Mouse (Mus musculus): ENCODE results near the gene Gsap. TPM values are rescaled to one million over a fixed set of nuclear protein-coding genes. Genes with fewer than 3 reads are reported as not detected.
"Not testable (repeated sequence)": the region's sequence is repeated elsewhere in the genome, so short reads cannot be mapped to it uniquely, and the experiment has no call there.

The Gsap gene
- 1.7 and 1.8 TPM in 2 replicates for polyA plus RNA-seq (2014; fragmentation: Nextera tagmentation; extraction: Ambion mirVana)

- peak within 1 kb of the TSS; percentile 43 for H3K4me3 ChIP-seq (ENCODE audit: low read depth, low read length)
- H3K36me3 ChIP-seq (replicated peaks; ENCODE audit: control insufficient read depth, insufficient read depth, low read depth, low read length), result no peaks in the 10 kb centered on the region
- peak; percentile 86 for ATAC-seq (replicated peaks; ENCODE audit: insufficient number of reproducible peaks, low FRiP score, low TSS enrichment, low read depth)
- H3K4me1 ChIP-seq (ENCODE audit: control insufficient read depth, insufficient read depth, low read length), result no peaks in the 10 kb centered on the region
- H3K4me2 ChIP-seq (ENCODE audit: low read depth, low read length), result peak within 1 kb of the TSS; percentile 90
- no peaks in the 10 kb centered on the region for H3K9me3 ChIP-seq (replicated peaks; ENCODE audit: control insufficient read depth, low read length)
- DNase-seq (ENCODE audit: low spot score), result peak; percentile 55
- no peak within 1 kb of the TSS for H3K27ac ChIP-seq (replicated peaks; ENCODE audit: low read depth, low read length)
- H3K27me3 ChIP-seq (ENCODE audit: control insufficient read depth, insufficient read depth, low read length), result no peaks in the 10 kb centered on the region
- peak within 1 kb of the TSS; percentile 56 for H3K9ac ChIP-seq (replicated peaks; ENCODE audit: low read length)
- 5% methylated on average over 43 of the region's 43 CpGs for WGBS
Observed at GRCm38 (mm10) chr5:21185764-21186685, at the start of gene Gsap. Gene Gsap, plus strand, starts transcription at chr5:21186255.

GRCm38 (mm10) chr5:21136575-21136974 lies 49.5 kb upstream of the Gsap start:
- no peak for ATAC-seq (replicated peaks; ENCODE audit: insufficient number of reproducible peaks, low FRiP score, low TSS enrichment, low read depth)
- H3K4me1 ChIP-seq (ENCODE audit: control insufficient read depth, insufficient read depth, low read length), result no peaks in the 10 kb centered on the region
- 58% methylated on average over 5 of the region's 5 CpGs for WGBS
- no peaks in the 10 kb centered on the region for H3K36me3 ChIP-seq (replicated peaks; ENCODE audit: control insufficient read depth, insufficient read depth, low read depth, low read length)
- H3K4me3 ChIP-seq (ENCODE audit: low read depth, low read length), result no peak overlapping the region
- no peak overlapping the region for H3K4me2 ChIP-seq (ENCODE audit: low read depth, low read length)
- no peaks in the 10 kb centered on the region for H3K9me3 ChIP-seq (replicated peaks; ENCODE audit: control insufficient read depth, low read length)
- H3K27me3 ChIP-seq (ENCODE audit: control insufficient read depth, insufficient read depth, low read length), result no peaks in the 10 kb centered on the region
- H3K9ac ChIP-seq (replicated peaks; ENCODE audit: low read length), result no peak overlapping the region
- no peak overlapping the region for H3K27ac ChIP-seq (replicated peaks; ENCODE audit: low read depth, low read length)
- DNase-seq (ENCODE audit: low spot score), result peak; percentile 26

GRCm38 (mm10) chr5:21139505-21139904 lies 46.5 kb upstream of the Gsap start:
- Histone ChIP-seq H3K4me3 (ENCODE audit: low read depth, low read length) (no peak overlapping the region), H3K9me3 (replicated peaks; ENCODE audit: control insufficient read depth, low read length) (no peaks in the 10 kb centered on the region), H3K27me3 (ENCODE audit: control insufficient read depth, insufficient read depth, low read length) (no peaks in the 10 kb centered on the region), H3K4me2 (ENCODE audit: low read depth, low read length) (no peak overlapping the region), H3K4me1 (ENCODE audit: control insufficient read depth, insufficient read depth, low read length) (no peaks in the 10 kb centered on the region), H3K36me3 (replicated peaks; ENCODE audit: control insufficient read depth, insufficient read depth, low read depth, low read length) (no peaks in the 10 kb centered on the region), H3K27ac (replicated peaks; ENCODE audit: low read depth, low read length) (no peak overlapping the region), H3K9ac (replicated peaks; ENCODE audit: low read length) (no peak overlapping the region)
- no peak for DNase-seq (ENCODE audit: low spot score)
- 70% methylated on average over 9 of the region's 9 CpGs for WGBS
- ATAC-seq (replicated peaks; ENCODE audit: insufficient number of reproducible peaks, low FRiP score, low TSS enrichment, low read depth), result no peak

GRCm38 (mm10) chr5:21141133-21141551 lies 44.9 kb upstream of the Gsap start:
- not testable (repeated sequence) for H3K4me3 ChIP-seq (ENCODE audit: low read depth, low read length); ATAC-seq (replicated peaks; ENCODE audit: insufficient number of reproducible peaks, low FRiP score, low TSS enrichment, low read depth); H3K27me3 ChIP-seq (ENCODE audit: control insufficient read depth, insufficient read depth, low read length); DNase-seq (ENCODE audit: low spot score); H3K4me2 ChIP-seq (ENCODE audit: low read depth, low read length); H3K9ac ChIP-seq (replicated peaks; ENCODE audit: low read length); H3K4me1 ChIP-seq (ENCODE audit: control insufficient read depth, insufficient read depth, low read length); H3K36me3 ChIP-seq (replicated peaks; ENCODE audit: control insufficient read depth, insufficient read depth, low read depth, low read length); H3K9me3 ChIP-seq (replicated peaks; ENCODE audit: control insufficient read depth, low read length); H3K27ac ChIP-seq (replicated peaks; ENCODE audit: low read depth, low read length)
- WGBS, result 65% methylated on average over 7 of the region's 7 CpGs

GRCm38 (mm10) chr5:21141626-21142025 lies 44.4 kb upstream of the Gsap start:
- H3K27ac ChIP-seq (replicated peaks; ENCODE audit: low read depth, low read length), result no peak overlapping the region
- H3K4me1 ChIP-seq (ENCODE audit: control insufficient read depth, insufficient read depth, low read length), result no peaks in the 10 kb centered on the region
- no peaks in the 10 kb centered on the region for H3K27me3 ChIP-seq (ENCODE audit: control insufficient read depth, insufficient read depth, low read length)
- no peaks in the 10 kb centered on the region for H3K36me3 ChIP-seq (replicated peaks; ENCODE audit: control insufficient read depth, insufficient read depth, low read depth, low read length)
- WGBS, result 50% methylated on average over 5 of the region's 5 CpGs
- no peak overlapping the region for H3K4me3 ChIP-seq (ENCODE audit: low read depth, low read length)
- no peaks in the 10 kb centered on the region for H3K9me3 ChIP-seq (replicated peaks; ENCODE audit: control insufficient read depth, low read length)
- no peak overlapping the region for H3K9ac ChIP-seq (replicated peaks; ENCODE audit: low read length)
- DNase-seq (ENCODE audit: low spot score), result no peak
- no peak overlapping the region for H3K4me2 ChIP-seq (ENCODE audit: low read depth, low read length)
- no peak for ATAC-seq (replicated peaks; ENCODE audit: insufficient number of reproducible peaks, low FRiP score, low TSS enrichment, low read depth)

- Histone ChIP-seq H3K9ac (replicated peaks; ENCODE audit: low read length) (no peak overlapping the region), H3K4me2 (ENCODE audit: low read depth, low read length) (no peak overlapping the region), H3K4me1 (ENCODE audit: control insufficient read depth, insufficient read depth, low read length) (no peaks in the 10 kb centered on the region), H3K27me3 (ENCODE audit: control insufficient read depth, insufficient read depth, low read length) (no peaks in the 10 kb centered on the region), H3K27ac (replicated peaks; ENCODE audit: low read depth, low read length) (no peak overlapping the region), H3K9me3 (replicated peaks; ENCODE audit: control insufficient read depth, low read length) (no peaks in the 10 kb centered on the region), H3K36me3 (replicated peaks; ENCODE audit: control insufficient read depth, insufficient read depth, low read depth, low read length) (no peaks in the 10 kb centered on the region), H3K4me3 (ENCODE audit: low read depth, low read length) (no peak overlapping the region)
- 91% methylated on average over 7 of the region's 7 CpGs for WGBS
- DNase-seq (ENCODE audit: low spot score), result no peak
- ATAC-seq (replicated peaks; ENCODE audit: insufficient number of reproducible peaks, low FRiP score, low TSS enrichment, low read depth), result no peak
Observed at GRCm38 (mm10) chr5:21143032-21143431, 43.0 kb upstream of the Gsap start.

- Histone ChIP-seq H3K9me3 (replicated peaks; ENCODE audit: control insufficient read depth, low read length) (no peaks in the 10 kb centered on the region), H3K27me3 (ENCODE audit: control insufficient read depth, insufficient read depth, low read length) (no peaks in the 10 kb centered on the region), H3K4me2 (ENCODE audit: low read depth, low read length) (no peak overlapping the region), H3K4me1 (ENCODE audit: control insufficient read depth, insufficient read depth, low read length) (no peaks in the 10 kb centered on the region), H3K9ac (replicated peaks; ENCODE audit: low read length) (no peak overlapping the region), H3K27ac (replicated peaks; ENCODE audit: low read depth, low read length) (no peak overlapping the region), H3K4me3 (ENCODE audit: low read depth, low read length) (no peak overlapping the region), H3K36me3 (replicated peaks; ENCODE audit: control insufficient read depth, insufficient read depth, low read depth, low read length) (no peaks in the 10 kb centered on the region)
- DNase-seq (ENCODE audit: low spot score) (peak; percentile 58), ATAC-seq (replicated peaks; ENCODE audit: insufficient number of reproducible peaks, low FRiP score, low TSS enrichment, low read depth) (peak; percentile 65; the same call in 1 of the 2 replicates)
- WGBS, result 34% methylated on average over 8 of the region's 8 CpGs
Observed at GRCm38 (mm10) chr5:21144506-21145169, 41.4 kb upstream of the Gsap start.

- DNase-seq (ENCODE audit: low spot score), result no peak
- Histone ChIP-seq H3K36me3 (replicated peaks; ENCODE audit: control insufficient read depth, insufficient read depth, low read depth, low read length) (no peaks in the 10 kb centered on the region), H3K4me3 (ENCODE audit: low read depth, low read length) (no peak overlapping the region), H3K4me2 (ENCODE audit: low read depth, low read length) (no peak overlapping the region), H3K27ac (replicated peaks; ENCODE audit: low read depth, low read length) (no peak overlapping the region), H3K9ac (replicated peaks; ENCODE audit: low read length) (no peak overlapping the region), H3K4me1 (ENCODE audit: control insufficient read depth, insufficient read depth, low read length) (no peaks in the 10 kb centered on the region), H3K9me3 (replicated peaks; ENCODE audit: control insufficient read depth, low read length) (no peaks in the 10 kb centered on the region), H3K27me3 (ENCODE audit: control insufficient read depth, insufficient read depth, low read length) (no peaks in the 10 kb centered on the region)
- ATAC-seq (replicated peaks; ENCODE audit: insufficient number of reproducible peaks, low FRiP score, low TSS enrichment, low read depth), result no peak
- 77% methylated on average over 3 of the region's 3 CpGs for WGBS
Observed at GRCm38 (mm10) chr5:21148358-21148757, 37.7 kb upstream of the Gsap start.
